Mouse (Mus musculus) urinary bladder, postnatal 25 days (tissue): Measurements from ENCODE around the gene Zcrb1.
A peak's percentile ranks its signal among the peaks of the same experiment; 100 is the strongest.

Experiments
- DNase-seq: peaks from one replicate; pipeline ENCODE4 v3.0.0; 2022; ENCODE audit warnings: low spot score

The Zcrb1 gene

DNA sequence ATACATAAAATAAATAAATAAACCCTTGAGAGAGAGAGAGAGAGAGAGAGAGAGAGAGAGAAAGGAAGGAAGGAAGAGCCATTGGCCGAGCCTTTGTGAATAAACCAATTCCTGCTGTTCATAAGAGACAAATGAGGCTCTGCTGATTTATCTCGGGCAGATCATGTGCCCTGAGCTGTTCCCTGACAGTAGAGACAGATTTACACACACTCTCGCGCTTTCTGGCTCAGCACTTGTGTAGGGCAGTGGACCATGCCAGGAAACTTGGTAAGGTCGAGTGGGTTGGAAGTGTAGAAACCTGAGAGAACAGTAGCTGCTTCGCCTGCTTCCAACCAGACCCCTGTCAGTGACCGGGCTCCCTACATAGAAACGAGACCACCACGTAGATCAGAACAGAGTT, 29.6 kb downstream of the Zcrb1 start:
- no peak for DNase-seq

- no peak for DNase-seq
These were observed 32.6 kb downstream of the Zcrb1 start for GRCm38 (mm10) chr15:93365561-93365960.

GRCm38 (mm10) chr15:93358346-93359095, 39.6 kb downstream of the Zcrb1 start:
- no peak for DNase-seq

- no peak for DNase-seq
These were observed 57.3 kb downstream of the Zcrb1 start for GRCm38 (mm10) chr15:93340630-93341379.

GRCm38 (mm10) chr15:93336925-93337761, 61.0 kb downstream of the Zcrb1 start, which contains the start of gene Yaf2:
Gene Yaf2 (minus strand): TSS chr15:93336935.
- DNase-seq, result peak; percentile 81

- DNase-seq, result no peak
These were observed 61.5 kb downstream of the Zcrb1 start for GRCm38 (mm10) chr15:93336658-93336924.
